Mouse (Mus musculus) hindbrain, embryonic 12.5 days (tissue): ENCODE results near the gene Pklr. TPM values are rescaled to one million over a fixed set of nuclear protein-coding genes. Genes with fewer than 3 reads are reported as not detected.
A peak's percentile ranks its signal among the peaks of the same experiment; 100 is the strongest.

Experiments
- ATAC-seq: fragments of 200-750 bp; cut with Nextera tagmentation; 2 replicates; pipeline ENCODE4 v1.8.0; 2017; ENCODE audit warnings: moderate TSS enrichment; ENCODE audit not compliant: low FRiP score
- H3K27ac ChIP-seq: fragments of 300-500 bp; sonication (generic); 2 replicates; pipeline ENCODE4 v1.5.1; 2016; ENCODE audit warnings: mild to moderate bottlenecking
- H3K27me3 ChIP-seq: fragments of 300-500 bp; sonication (generic); 2 replicates; pipeline ENCODE4 v1.6.1; 2016; ENCODE audit warnings: mild to moderate bottlenecking
- H3K36me3 ChIP-seq: fragments of 300-500 bp; sonication (generic); 2 replicates; pipeline ENCODE4 v1.6.1; 2016; ENCODE audit warnings: mild to moderate bottlenecking
- H3K4me1 ChIP-seq: fragments of 300-500 bp; sonication (generic); 2 replicates; pipeline ENCODE4 v1.6.1; 2016
- H3K4me2 ChIP-seq: fragments of 300-500 bp; sonication (generic); replicated peaks from 2 replicates; pipeline ENCODE4 v1.6.1; 2016; ENCODE audit warnings: mild to moderate bottlenecking
- H3K4me3 ChIP-seq: fragments of 300-500 bp; sonication (generic); 2 replicates; pipeline ENCODE4 v1.5.1; 2016; ENCODE audit warnings: mild to moderate bottlenecking
- H3K9ac ChIP-seq: fragments of 300-500 bp; sonication (generic); 2 replicates; pipeline ENCODE4 v1.6.1; 2016; ENCODE audit warnings: mild to moderate bottlenecking, moderate library complexity
- H3K9me3 ChIP-seq: fragments of 300-500 bp; sonication (generic); replicated peaks from 2 replicates; pipeline ENCODE4 v1.6.1; 2016; ENCODE audit warnings: mild to moderate bottlenecking
- WGBS: fragments of 180-500 bp; shearing (Covaris S2); methylation state at CpG from one replicate; pipeline ENCODE4 v1.1.7; 2016; 5-methylcytosine and 5-hydroxymethylcytosine counted together
- polyA plus RNA-seq: library from polyadenylated mRNA; unstranded; fragments of >200 nt; fragmentation: Nextera tagmentation; extraction: Ambion mirVana; gene quantifications from 2 replicates; pipeline ENCODE4 v1.2.1, GENCODE M21; 2016

Gene Pklr
- polyA plus RNA-seq, 1 experiment from 2014 or later, result 0.96 TPM

DNA sequence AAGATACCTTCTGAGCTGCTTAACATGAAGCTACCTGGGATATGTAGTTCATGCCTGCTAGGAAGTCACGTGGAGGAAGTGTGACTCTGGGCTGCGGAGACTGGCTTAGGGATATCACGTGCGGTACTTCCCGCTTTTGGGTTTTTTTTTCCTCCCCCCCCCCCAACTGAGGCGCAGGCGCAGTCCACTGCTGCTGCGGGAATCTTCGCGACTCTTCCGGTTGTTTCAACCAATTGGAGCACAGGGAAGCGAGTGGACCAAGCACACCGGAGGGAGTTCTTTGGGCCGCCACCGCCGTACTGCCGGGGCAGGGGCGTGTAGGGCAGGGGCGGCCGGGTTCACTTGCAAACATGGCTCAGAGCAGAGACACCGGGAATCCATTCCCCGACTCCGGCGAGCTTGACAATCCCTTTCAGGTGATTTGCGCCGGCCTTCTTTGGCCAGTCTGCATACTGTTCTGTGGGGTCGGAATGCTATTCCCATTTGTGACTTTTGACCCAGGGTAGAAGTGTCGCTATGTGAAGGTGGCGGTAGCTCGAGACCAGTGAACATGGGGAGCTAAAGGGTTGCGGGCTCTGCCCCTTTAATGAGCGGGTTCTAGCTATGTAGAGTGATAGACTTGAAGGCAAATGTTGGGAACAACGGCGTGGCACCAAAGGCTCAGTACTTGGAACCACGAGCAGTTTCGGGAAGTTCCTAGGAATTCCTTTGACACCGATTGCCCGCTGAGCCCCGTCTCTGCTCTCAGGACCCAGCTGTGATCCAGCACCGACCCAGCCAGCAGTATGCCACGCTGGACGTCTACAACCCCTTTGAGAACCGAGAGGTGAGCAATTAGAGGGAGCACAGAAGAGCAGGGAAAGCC, 41.5 kb downstream of the Pklr start, which contains the start of gene Scamp3:
Gene Scamp3, plus strand, starts transcription at position 232 of the 865 bp plus-strand sequence.
- peak within 1 kb of the TSS; percentile 82 for H3K27ac ChIP-seq

DNA sequence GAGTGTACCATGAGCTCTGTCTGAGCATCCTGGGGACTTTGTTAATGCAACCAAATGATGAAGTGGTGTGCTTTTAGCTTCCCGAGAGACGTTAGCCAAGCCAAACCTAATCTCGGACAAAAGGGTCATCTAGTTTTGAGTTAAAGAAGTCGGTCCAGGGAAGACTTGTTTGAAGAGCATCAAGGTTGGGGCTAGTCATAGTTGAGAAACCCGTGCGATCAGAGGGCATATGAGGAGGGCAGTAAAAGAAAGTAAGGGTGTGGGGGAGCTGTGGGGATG, 42.1 kb downstream of the Pklr start:
- H3K9me3 ChIP-seq, result no peaks in the 10 kb centered on the region
- ATAC-seq, result no peak
- 10% methylated on average over 6 of the region's 6 CpGs for WGBS
- peaks cover 14% of the 10 kb centered on the region for H3K4me1 ChIP-seq
- peak overlapping the region; percentile 67 for H3K4me3 ChIP-seq
- peaks cover 75% of the 10 kb centered on the region for H3K36me3 ChIP-seq
- no peaks in the 10 kb centered on the region for H3K27me3 ChIP-seq
- H3K27ac ChIP-seq, result peak overlapping the region; percentile 82
- H3K4me2 ChIP-seq, result peak overlapping the region; percentile 82
- H3K9ac ChIP-seq, result peak overlapping the region; percentile 73

More for the DNA sequence above, 41.5 kb downstream of the Pklr start, which contains the start of gene Scamp3:
- Histone ChIP-seq H3K9ac (peak within 1 kb of the TSS; percentile 73), H3K4me3 (peak within 1 kb of the TSS; percentile 67), H3K4me2 (peak within 1 kb of the TSS; percentile 82), H3K9me3 (no peaks in the 10 kb centered on the region), H3K27me3 (no peaks in the 10 kb centered on the region), H3K36me3 (peaks cover 79% of the 10 kb centered on the region), H3K4me1 (peaks cover 14% of the 10 kb centered on the region)
- peak; percentile 96 for ATAC-seq
- under 1% methylated on average over 43 of the region's 43 CpGs for WGBS

DNA sequence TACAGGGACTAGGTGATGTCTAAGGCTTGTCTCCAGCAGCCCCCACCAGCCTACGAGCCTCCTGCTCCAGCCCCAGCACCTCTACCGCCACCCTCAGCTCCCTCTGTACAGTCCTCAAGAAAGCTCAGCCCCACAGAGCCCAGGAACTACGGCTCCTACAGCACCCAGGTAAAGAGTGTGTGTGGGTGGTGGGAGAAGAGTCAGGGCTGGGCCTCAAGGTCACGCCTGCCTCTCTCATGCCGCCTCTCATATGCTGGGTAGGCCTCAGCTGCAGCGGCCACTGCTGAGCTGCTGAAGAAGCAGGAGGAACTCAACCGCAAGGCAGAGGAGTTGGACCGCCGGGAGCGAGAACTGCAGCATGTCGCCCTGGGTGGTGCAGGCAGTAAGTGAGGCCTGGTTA, 43.1 kb downstream of the Pklr start:
- peaks cover 64% of the 10 kb centered on the region for H3K36me3 ChIP-seq
- whole genome bisulfite sequencing, result 93% methylated on average over 11 of the region's 11 CpGs
- H3K4me2 ChIP-seq, result peak overlapping the region; percentile 82; the same call in 1 of the 2 replicates
- ATAC-seq, result no peak
- 0 out of 2 replicates have a peak overlapping the region, but pooled peaks have one; percentile 28 for H3K9ac ChIP-seq
- peaks cover 22% of the 10 kb centered on the region for H3K4me1 ChIP-seq
- no peak overlapping the region for H3K27ac ChIP-seq
- H3K4me3 ChIP-seq, result 0 out of 2 replicates have a peak overlapping the region, but pooled peaks have one; percentile 67
- H3K27me3 ChIP-seq, result no peaks in the 10 kb centered on the region
- H3K9me3 ChIP-seq, result no peaks in the 10 kb centered on the region

DNA sequence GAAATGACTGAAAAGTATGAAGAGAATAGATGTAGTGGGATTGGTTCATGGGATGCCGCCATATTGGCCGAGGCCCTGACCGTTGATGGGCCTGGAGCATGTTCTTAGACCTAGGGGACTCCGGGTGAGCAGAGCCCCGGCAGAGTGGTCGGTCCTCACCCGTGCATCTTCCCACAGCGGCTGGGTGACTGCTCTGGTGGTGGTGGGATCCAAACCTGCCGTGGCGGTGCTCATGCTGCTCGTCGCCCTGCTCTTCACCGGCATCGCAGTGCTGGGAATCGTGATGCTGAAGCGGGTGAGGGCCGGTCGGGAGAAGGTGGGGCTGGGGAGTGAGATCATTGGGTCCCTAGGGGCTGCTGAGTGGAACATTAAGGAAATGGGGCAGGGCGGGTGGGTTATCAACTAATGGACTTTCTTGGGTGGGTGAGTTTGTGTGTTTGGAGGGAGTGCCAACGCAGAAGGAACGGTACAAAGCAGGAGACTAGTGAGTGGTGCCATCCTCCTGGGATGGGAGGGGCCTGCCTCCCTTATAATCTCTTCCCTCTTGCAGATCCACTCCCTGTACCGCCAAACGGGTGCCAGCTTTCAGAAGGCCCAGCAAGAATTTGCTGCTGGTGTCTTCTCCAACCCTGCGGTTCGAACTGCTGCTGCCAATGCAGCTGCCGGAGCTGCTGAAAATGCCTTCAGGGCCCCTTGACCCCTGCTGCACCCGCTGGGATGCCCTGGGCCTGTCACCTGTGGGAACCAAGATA, 46.0 kb downstream of the Pklr start:
- Histone ChIP-seq H3K27me3 (peaks cover under 1% of the 10 kb centered on the region; the same call in 1 of the 2 replicates), H3K4me3 (no peak overlapping the region), H3K36me3 (peaks cover 39% of the 10 kb centered on the region), H3K9ac (0 out of 2 replicates have a peak overlapping the region, but pooled peaks have one; percentile 23), H3K4me1 (peaks cover 42% of the 10 kb centered on the region), H3K27ac (0 out of 2 replicates have a peak overlapping the region, but pooled peaks have one; percentile 23), H3K4me2 (no peak overlapping the region), H3K9me3 (no peaks in the 10 kb centered on the region)
- no peak for ATAC-seq
- WGBS, result 94% methylated on average over 26 of the region's 27 CpGs

DNA sequence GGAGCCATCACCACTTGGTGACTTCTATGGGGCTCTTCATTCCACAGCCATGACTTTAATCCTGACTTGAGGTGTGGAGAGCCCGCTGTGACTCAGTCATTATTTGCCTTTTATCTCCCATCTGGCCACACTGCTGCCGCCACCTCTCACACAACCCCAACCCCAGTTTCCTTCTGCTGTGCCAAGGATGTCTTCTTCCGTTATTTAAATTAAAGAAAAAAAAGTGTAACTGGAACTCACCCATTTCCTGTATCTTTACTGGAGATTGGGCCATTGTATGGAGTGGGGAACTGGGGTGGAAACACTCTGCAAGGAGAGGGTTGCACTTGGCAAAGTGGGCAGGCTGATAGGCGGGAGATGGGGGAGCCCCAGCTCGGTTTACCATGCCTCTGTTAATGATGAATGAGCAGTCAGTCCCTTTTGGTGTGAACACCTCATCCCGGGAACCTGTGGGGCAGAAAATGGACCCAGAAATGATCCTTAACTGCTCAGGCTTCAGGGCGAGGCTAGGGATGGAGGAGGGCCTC, 46.7 kb downstream of the Pklr start:
- Histone ChIP-seq H3K27me3 (peaks cover 3% of the 10 kb centered on the region; the same call in 1 of the 2 replicates), H3K4me2 (peak overlapping the region; percentile 95), H3K27ac (peak overlapping the region; percentile 23; the same call in 1 of the 2 replicates), H3K4me1 (peaks cover 45% of the 10 kb centered on the region), H3K4me3 (peak overlapping the region; percentile 62; the same call in 1 of the 2 replicates), H3K9ac (no peak overlapping the region), H3K9me3 (no peaks in the 10 kb centered on the region), H3K36me3 (peaks cover 41% of the 10 kb centered on the region)
- peak; percentile 39 for ATAC-seq
- WGBS, result 50% methylated on average over 7 of the region's 7 CpGs

DNA sequence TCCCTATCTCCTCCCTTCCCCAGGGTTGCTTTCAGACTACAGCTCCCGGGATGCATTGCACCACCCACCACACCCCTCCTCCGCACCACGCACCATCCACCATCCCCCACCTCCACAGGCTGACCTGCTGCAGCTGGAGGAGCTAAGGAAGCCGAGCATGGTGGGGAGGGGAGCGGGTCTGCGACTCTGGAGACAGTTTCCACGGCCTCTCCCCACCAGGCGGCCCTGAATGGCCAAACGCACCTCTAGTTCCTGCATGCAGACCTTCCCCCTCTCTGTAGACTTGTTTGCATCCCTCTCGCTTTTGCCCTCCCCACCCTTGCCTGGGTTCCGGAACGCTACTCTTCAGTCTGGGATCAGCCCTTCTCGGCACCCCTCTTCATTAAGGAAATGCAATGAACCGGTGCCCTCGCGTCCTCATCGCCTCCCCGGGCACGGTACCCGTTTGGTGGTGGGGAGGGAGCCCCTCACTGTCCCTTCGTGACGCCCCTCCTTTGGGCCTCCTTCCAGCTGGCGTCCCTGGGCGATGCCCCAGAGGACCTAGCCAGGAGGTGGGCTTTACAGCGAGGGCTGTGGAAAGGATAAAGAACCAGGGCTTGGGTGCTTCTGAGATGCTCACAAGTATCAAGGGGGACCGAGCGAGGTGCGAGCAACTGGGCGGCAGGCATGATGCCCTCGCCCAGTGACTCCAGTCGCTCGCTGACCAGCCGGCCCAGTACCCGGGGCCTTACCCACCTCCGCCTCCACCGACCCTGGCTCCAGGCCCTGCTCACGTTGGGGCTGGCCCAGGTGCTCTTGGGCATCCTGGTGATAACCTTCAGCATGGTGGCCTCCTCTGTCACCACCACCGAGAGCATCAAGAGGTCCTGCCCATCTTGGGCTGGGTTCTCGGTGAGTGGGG, 47.4 kb downstream of the Pklr start, which contains the start of gene Fam189b:
Gene Fam189b, plus strand, starts transcription at position 86 of the 901 bp plus-strand sequence.
- peaks cover 3% of the 10 kb centered on the region; the same call in 1 of the 2 replicates for H3K27me3 ChIP-seq
- WGBS, result 5% methylated on average over 39 of the region's 39 CpGs
- H3K4me3 ChIP-seq, result peak within 1 kb of the TSS; percentile 62
- peaks cover 46% of the 10 kb centered on the region for H3K36me3 ChIP-seq
- no peaks in the 10 kb centered on the region for H3K9me3 ChIP-seq
- H3K27ac ChIP-seq, result peak within 1 kb of the TSS; percentile 91
- peaks cover 40% of the 10 kb centered on the region for H3K4me1 ChIP-seq
- ATAC-seq, result peak; percentile 94
- H3K9ac ChIP-seq, result peak within 1 kb of the TSS; percentile 91
- H3K4me2 ChIP-seq, result peak within 1 kb of the TSS; percentile 95

DNA sequence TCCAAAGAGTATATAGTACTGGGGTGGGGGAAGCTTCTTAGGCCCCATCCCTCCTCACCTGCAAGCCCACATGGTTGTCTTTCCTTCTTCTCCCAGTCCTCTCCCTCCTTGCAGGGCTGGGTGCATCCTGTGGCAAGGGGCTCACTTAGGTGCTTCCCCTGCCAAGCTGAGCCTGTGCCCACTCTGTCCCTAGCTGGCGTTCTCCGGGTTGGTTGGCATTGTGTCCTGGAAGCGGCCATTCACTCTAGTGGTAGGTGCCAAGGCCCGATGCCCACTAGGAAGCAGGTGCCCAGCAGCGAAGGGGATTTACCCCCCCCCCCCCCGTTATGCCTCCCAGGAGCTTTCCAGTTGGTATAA, 48.0 kb downstream of the Pklr start:
- peaks cover 48% of the 10 kb centered on the region for H3K36me3 ChIP-seq
- H3K4me2 ChIP-seq, result peak overlapping the region; percentile 95
- H3K27ac ChIP-seq, result peak overlapping the region; percentile 91; the same call in 1 of the 2 replicates
- peak overlapping the region; percentile 62 for H3K4me3 ChIP-seq
- ATAC-seq, result no peak
- H3K9ac ChIP-seq, result peak overlapping the region; percentile 91
- peaks cover 3% of the 10 kb centered on the region; the same call in 1 of the 2 replicates for H3K27me3 ChIP-seq
- 79% methylated on average over 6 of the region's 6 CpGs for WGBS
- peaks cover 34% of the 10 kb centered on the region for H3K4me1 ChIP-seq
- H3K9me3 ChIP-seq, result no peaks in the 10 kb centered on the region

DNA sequence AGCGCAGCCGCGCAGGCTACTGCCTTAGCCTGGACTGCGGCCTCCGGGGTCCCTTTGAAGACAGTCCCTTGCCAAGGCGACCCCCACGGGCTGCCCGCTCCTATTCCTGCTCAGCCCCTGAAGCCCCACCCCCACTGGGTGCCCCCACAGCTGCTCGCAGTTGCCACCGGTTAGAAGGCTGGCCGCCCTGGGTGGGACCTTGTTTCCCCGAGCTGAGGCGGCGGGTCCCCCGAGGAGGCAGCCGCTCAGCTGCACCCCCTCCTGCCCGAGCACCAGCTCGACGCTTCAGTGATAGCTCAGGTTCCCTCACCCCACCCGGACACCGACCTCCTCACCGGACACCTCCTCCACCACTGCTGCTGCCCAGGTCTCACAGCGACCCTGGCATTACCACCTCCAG, 51.3 kb downstream of the Pklr start:
- H3K9ac ChIP-seq, result no peak overlapping the region
- 39% methylated on average over 23 of the region's 23 CpGs for WGBS
- H3K27me3 ChIP-seq, result peaks cover 3% of the 10 kb centered on the region; the same call in 1 of the 2 replicates
- H3K4me2 ChIP-seq, result no peak overlapping the region
- H3K9me3 ChIP-seq, result no peaks in the 10 kb centered on the region
- no peak for ATAC-seq
- H3K4me1 ChIP-seq, result peaks cover 31% of the 10 kb centered on the region
- peaks cover 16% of the 10 kb centered on the region; the same call in 1 of the 2 replicates for H3K36me3 ChIP-seq
- H3K4me3 ChIP-seq, result no peak overlapping the region
- no peak overlapping the region for H3K27ac ChIP-seq

DNA sequence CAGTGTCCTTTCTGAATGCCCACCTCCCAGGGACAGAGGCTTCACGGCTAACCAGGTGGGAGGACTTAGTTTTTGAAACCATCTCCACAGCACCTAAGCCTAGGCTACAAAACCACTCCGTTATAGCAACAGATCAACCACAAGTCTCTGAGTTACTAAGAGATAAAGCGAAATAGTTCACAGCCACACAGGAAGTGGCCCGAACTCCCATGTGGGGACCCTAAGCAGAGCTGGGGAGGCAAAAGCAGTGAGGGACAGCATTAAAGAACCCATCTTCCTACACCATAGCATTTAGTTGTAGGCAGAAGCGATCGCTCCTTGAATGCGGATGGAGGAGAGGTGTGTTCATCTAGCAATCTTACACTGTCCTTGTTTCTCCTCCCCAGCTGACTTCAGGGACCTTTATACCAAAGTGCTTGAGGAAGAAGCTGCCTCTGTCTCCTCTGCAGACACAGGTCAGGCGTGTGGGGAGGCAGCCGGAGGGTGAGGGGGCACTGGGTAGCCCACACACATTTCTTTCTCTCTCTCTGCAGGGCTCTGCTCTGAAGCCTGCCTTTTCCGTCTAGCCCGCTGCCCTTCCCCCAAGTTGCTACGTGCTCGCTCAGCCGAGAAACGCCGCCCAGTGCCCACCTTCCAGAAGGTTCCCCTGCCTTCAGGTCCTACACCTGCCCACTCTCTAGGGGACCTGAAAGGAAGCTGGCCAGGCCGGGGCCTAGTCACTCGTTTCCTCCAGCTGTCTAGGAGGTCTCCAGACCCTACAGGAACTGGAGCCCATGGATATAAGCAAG, 51.9 kb downstream of the Pklr start:
- WGBS, result 60% methylated on average over 18 of the region's 18 CpGs

DNA sequence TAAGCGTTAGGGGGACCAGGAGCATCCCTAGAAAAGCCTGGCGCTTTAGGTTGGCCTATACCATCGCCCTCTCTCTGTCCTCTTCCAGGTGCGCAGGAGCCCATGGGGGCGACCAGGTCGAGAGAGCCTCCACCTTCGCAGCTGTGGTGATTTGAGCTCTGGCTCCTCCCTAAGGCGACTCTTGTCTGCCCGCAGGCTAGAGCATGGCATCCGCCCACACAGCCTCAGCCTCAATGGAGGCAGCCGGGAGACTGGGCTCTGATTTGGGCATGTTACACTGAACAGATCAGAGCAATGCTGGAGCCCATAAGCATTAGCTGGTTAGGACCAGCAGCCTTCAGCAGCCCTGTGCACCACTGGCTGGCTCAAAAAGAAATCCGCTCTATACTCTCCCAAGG, 52.5 kb downstream of the Pklr start:
- peaks cover 14% of the 10 kb centered on the region; the same call in 1 of the 2 replicates for H3K36me3 ChIP-seq
- no peak overlapping the region for H3K27ac ChIP-seq
- peaks cover 3% of the 10 kb centered on the region; the same call in 1 of the 2 replicates for H3K27me3 ChIP-seq
- no peaks in the 10 kb centered on the region for H3K9me3 ChIP-seq
- H3K4me1 ChIP-seq, result peaks cover 29% of the 10 kb centered on the region
- no peak overlapping the region for H3K4me2 ChIP-seq
- no peak overlapping the region for H3K4me3 ChIP-seq
- no peak for ATAC-seq
- WGBS, result 57% methylated on average over 12 of the region's 12 CpGs
- no peak overlapping the region for H3K9ac ChIP-seq

More for the DNA sequence above, 51.9 kb downstream of the Pklr start:
- peaks cover 14% of the 10 kb centered on the region; the same call in 1 of the 2 replicates for H3K36me3 ChIP-seq
- H3K9ac ChIP-seq, result no peak overlapping the region
- no peaks in the 10 kb centered on the region for H3K9me3 ChIP-seq
- no peak for ATAC-seq
- H3K4me3 ChIP-seq, result no peak overlapping the region
- no peak overlapping the region for H3K4me2 ChIP-seq
- H3K27ac ChIP-seq, result no peak overlapping the region
- peaks cover 31% of the 10 kb centered on the region for H3K4me1 ChIP-seq
- peaks cover 3% of the 10 kb centered on the region; the same call in 1 of the 2 replicates for H3K27me3 ChIP-seq
